Mouse (Mus musculus) cerebellum, postnatal 25 days (tissue): ENCODE results near the gene Pknox2.

ENCODE experiments used
- DNase-seq, 2 experiments: peaks; one replicate each; pipeline ENCODE4 v3.0.0; 2021; ENCODE audit warnings: mixed read lengths in 2 of 2

The Pknox2 gene

GRCm38 (mm10) chr9:36873796-36874195 lies 273.4 kb downstream of the Pknox2 start:
- DNase-seq = no peak

DNA sequence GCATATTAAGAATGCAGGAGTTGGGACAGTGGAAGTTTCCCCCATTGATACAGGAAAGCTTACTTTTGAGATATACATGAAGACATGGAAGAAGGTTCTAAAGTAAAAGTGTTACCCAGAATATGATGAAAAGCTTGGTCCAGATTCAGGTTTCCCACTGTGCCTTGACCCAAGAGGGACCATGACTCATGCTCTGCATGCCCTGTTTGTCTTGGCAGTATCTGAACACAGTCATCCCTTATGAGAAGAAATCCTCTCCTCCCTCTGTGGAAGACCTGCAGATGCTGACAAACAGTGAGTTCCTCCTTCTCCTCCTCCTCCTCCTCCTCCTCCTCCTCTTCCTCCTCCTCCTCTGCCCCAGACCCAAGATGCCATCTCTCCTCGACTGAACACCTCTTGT lies 276.9 kb downstream of the Pknox2 start:
- peak; percentile 56 to 73 for DNase-seq

GRCm38 (mm10) chr9:36868662-36869061 lies 278.5 kb downstream of the Pknox2 start:
- DNase-seq = peak; percentile 45 to 55

- peak; percentile 36 to 52 for DNase-seq
Measured at GRCm38 (mm10) chr9:36864862-36865813, 282.1 kb downstream of the Pknox2 start.

DNA sequence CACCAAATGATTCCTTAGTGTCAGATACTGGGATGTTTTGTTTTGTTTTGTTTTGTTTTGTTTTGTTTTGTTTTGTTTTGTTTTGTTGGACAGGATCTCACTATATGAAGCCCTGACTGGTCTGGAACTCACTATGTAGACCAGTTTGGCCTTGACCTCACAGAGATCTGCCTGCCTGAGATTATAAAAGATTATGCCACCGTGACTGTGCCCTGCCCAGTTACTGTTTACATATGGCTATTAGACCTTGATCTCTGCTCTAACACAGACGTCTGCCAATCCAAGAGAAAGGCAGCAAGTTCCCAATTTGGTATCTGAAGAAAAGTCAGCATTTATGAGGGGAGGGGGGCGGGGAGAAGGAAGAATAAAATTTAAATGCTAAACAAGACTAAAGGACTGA lies 283.5 kb downstream of the Pknox2 start:
- no peak for DNase-seq

GRCm38 (mm10) chr9:36862576-36862975 lies 284.6 kb downstream of the Pknox2 start:
- DNase-seq = no peak

DNA sequence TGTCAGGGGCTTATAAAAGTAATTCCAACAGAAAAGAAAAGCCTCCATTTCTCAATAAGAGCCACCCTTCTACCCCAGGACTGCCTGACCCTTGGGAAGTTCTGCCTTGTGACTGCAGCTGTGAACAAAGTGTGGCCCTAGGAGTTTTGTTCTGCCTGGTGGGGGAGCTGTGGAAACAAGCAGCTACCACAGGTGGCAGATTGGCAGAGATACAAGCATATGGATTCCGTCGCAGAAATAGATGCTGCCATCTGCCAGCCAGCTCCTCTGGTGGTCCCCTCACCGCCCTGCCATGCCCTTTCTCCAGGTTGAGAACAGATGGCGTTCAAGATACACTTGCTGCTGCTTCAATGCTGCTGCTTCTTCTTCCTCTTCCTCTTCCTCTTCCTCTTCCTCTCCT lies 288.5 kb downstream of the Pknox2 start:
- peak; percentile 87 to 93 for DNase-seq

- no peak for DNase-seq
Measured at GRCm38 (mm10) chr9:36857476-36858117, 289.6 kb downstream of the Pknox2 start.

DNA sequence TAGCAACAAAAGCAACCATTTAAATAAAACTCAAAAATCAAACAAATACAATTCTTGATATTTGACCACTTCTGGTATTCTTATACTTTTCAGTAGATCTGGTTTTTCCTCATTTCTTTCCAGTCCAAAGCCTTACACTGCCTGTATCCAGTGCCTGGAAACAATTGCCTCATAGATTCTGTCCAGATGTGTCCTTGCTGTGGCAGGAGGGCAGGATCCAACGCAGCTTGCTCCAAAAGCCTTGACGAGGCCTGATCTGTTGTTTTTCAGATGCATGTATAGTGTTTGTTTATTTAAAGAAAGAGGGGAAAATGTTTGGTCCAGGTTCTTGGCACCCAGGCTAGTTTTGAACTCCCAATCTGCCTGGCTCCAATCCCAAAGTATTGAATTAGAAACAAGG lies 290.9 kb downstream of the Pknox2 start:
- DNase-seq = no peak

DNA sequence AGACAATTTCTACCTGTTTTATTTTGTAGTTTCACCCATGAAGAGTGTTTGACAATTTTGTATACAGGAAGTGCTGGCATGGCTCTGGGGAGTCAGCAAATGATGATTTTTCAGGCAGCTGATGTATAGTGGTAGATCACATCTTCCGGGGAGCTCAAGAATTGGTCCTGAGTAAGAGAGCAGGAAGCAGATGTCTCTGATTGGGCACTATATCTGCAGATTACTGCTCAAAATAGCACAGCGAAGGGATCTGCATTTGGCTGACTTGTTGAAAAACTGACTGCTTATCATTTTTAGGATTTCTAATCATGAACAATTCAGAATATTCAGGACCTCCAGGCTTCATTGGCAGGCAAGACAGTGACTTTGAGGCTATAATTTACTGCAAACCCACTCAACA lies 295.0 kb downstream of the Pknox2 start:
- no peak for DNase-seq

DNA sequence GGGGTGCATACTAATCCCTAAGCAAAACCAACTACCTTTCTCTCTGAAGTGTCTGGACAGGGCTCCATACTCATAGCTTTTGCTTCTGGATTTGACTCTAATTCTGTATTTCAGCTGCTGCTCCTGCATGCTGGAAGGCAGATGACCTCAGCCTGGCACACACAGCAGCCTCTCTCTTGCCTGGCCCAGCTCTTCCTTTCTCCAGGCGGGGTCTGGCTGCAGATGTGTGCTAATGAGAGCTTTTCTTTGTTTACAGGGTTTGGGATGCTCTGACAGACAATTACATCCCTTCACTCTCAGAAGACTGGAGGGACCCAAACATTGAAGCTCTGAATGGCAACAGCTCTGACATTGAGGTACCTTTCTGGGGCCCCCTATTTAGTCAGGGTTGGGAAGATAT lies 297.1 kb downstream of the Pknox2 start:
- DNase-seq = no peak

DNA sequence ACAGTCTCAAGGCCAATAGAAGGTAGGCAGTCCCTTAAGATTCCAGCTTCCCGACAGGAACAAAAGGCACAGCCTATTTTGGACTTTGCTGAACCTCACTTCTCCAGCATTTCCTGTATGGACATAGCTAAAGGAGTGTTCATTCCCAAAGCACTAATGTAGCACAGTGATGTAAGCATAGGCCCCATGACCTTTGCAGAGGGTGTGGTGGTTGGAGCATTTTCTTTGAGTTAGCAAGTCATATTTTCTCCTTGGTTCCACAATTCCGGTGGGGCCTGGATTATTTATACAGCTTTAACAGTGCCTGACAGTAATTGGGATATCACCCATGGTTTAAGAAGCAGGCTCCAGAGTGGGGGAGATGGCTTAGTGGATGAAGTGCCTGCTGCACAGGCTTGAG lies 298.5 kb downstream of the Pknox2 start:
- DNase-seq = no peak

DNA sequence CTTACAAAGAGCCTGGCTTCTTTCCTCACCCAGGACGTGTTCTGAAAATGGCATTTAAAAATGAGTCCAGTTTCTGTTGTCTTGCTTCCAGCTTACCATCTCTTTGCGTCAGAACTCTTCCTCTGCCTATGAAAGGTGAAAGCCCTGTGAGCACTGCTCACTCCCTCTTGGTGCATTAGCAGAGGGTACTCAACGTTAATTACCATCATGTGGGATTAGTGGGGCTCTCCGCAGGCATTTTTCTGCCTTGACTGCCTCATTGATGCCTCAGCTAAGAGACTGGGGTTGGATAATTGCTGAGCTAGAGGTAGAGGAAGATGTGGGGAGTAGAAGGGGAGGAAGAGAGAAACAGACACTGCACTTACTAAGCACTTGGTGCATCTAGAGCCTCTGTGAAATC lies 300.9 kb downstream of the Pknox2 start:
- DNase-seq = no peak
